Mouse (Mus musculus) C2C12 (cell line): Measurements from ENCODE around the gene Cyb5b. TPM values are rescaled to one million over a fixed set of nuclear protein-coding genes. Genes with fewer than 3 reads are reported as not detected.

Experiments used
- H3K27me3 ChIP-seq: one replicate; pipeline ENCODE4 v1.6.1; 2011; ENCODE audit not compliant: control insufficient read depth, insufficient read depth, insufficient read length
- H3K36me3 ChIP-seq: one replicate; pipeline ENCODE4 v1.6.1; 2011; ENCODE audit not compliant: control insufficient read depth, insufficient read depth
- H3K4me3 ChIP-seq: one replicate; pipeline ENCODE4 v1.5.1; 2011; ENCODE audit warnings: mild to moderate bottlenecking, control low read depth; ENCODE audit not compliant: poor library complexity, insufficient read depth, severe bottlenecking
- H3K79me2 ChIP-seq: one replicate; pipeline ENCODE4 v1.6.1; 2011; ENCODE audit not compliant: control insufficient read depth, insufficient read depth
- H3K79me3 ChIP-seq: one replicate; pipeline ENCODE4 v1.6.1; 2011; ENCODE audit warnings: low read depth, control low read depth
- H3ac ChIP-seq: one replicate; pipeline ENCODE3; 2011; ENCODE audit warnings: low read depth; ENCODE audit not compliant: control insufficient read depth, insufficient read length
- CEBPB ChIP-seq: IDR thresholded peaks from one replicate; pipeline ENCODE4 v1.6.1; 2011; ENCODE audit warnings: low read depth, mild to moderate bottlenecking, control low read depth, moderate library complexity
- CTCF ChIP-seq: IDR thresholded peaks from one replicate; pipeline ENCODE4 v1.5.1; 2011; ENCODE audit not compliant: control insufficient read depth, insufficient read depth, insufficient read length
- FOSL1 ChIP-seq: IDR thresholded peaks from one replicate; pipeline ENCODE4 v1.8.0; 2011; ENCODE audit warnings: mild to moderate bottlenecking, low read length; ENCODE audit not compliant: poor library complexity, insufficient read depth, severe bottlenecking
- MAX ChIP-seq: IDR thresholded peaks from one replicate; pipeline ENCODE4 v1.6.1; 2011; ENCODE audit warnings: mild to moderate bottlenecking, control low read depth
- MYOD1 ChIP-seq: IDR thresholded peaks from one replicate; pipeline ENCODE4 v1.6.1; 2011; ENCODE audit warnings: low read depth; ENCODE audit not compliant: control insufficient read depth, insufficient read length
- MYOG ChIP-seq: IDR thresholded peaks from one replicate; pipeline ENCODE4 v1.6.1; 2011; ENCODE audit not compliant: control insufficient read depth, insufficient read length; ENCODE audit errors: extremely low read depth
- USF1 ChIP-seq: IDR thresholded peaks from one replicate; pipeline ENCODE4 v1.6.1; 2011; ENCODE audit warnings: low read depth, mild to moderate bottlenecking, control low read depth, moderate library complexity
- polyA plus RNA-seq: library from polyadenylated mRNA; unstranded; fragments of >200 nt; fragmentation: generic; extraction: Trizol; gene quantifications from one replicate; pipeline ENCODE4 v1.2.1, GENCODE M21; 2012; ENCODE audit warnings: missing spikeins

The Cyb5b gene
- polyA plus RNA-seq, 1 experiment = 68.5 TPM

DNA sequence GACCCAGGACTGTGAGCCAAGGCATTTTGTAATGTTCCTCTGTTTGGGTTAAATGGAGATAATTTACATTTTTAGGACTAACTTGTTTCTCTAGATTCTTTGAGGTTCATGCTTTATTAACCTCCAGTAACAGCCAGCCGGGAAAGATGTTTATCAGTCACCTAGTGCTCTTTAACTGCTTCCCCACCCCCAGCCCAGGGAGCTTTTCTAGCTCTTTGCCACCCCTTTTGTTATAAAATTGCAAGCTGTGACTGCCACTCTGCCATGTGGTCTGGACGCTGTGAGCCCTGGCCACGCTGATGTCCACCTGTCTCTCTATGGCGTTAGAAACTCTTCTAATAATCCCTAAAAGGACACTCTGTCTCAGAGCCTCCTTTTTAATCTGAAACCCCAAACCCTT lies 6.9 kb upstream of the Cyb5b start:
- H3K79me2 ChIP-seq = no peaks in the 10 kb centered on the region
- H3ac ChIP-seq = no peak overlapping the region
- H3K4me3 ChIP-seq = no peak overlapping the region
- no peaks in the 10 kb centered on the region for H3K79me3 ChIP-seq
- no peaks in the 10 kb centered on the region for H3K27me3 ChIP-seq
- TF ChIP-seq USF1 (no peak), CTCF (no peak), MYOD1 (no peak), MAX (no peak), FOSL1 (no peak), CEBPB (no peak), MYOG (no peak)
- no peaks in the 10 kb centered on the region for H3K36me3 ChIP-seq

GRCm38 (mm10) chr8:107146186-107146585 lies 4.3 kb upstream of the Cyb5b start:
- peaks cover 4% of the 10 kb centered on the region for H3K79me3 ChIP-seq
- H3K27me3 ChIP-seq = no peaks in the 10 kb centered on the region
- TF ChIP-seq CEBPB (no peak), FOSL1 (no peak), CTCF (no peak)
- H3ac ChIP-seq = no peak overlapping the region
- H3K79me2 ChIP-seq = peaks cover 8% of the 10 kb centered on the region
- H3K4me3 ChIP-seq = no peak overlapping the region
- no peaks in the 10 kb centered on the region for H3K36me3 ChIP-seq

DNA sequence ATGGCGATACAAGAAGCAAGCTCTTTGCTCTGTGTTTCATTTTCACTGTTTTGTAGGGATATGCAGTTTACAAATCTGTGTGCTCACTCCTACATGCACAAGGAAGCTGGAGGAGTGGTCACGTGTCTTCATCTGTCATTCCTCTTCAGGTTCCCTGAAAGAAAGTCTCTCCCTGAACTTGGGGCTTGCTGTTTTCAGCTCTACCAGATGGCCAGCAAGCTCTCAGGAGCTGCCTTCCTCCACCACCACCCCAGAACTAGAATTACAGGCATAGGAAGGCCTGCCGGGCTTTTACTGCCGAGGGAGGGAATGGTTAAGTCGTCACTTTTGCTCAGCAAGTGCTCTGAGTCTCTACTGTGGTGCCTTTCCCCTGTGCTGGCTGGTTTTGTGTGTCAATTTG lies 1.6 kb upstream of the Cyb5b start:
- TF ChIP-seq CEBPB = no peak
- Histone ChIP-seq H3K27me3 (no peaks in the 10 kb centered on the region), H3K79me2 (peaks cover 35% of the 10 kb centered on the region), H3K79me3 (peaks cover 29% of the 10 kb centered on the region), H3K4me3 (no peak overlapping the region), H3ac (no peak overlapping the region), H3K36me3 (peaks cover 15% of the 10 kb centered on the region)

GRCm38 (mm10) chr8:107150057-107150403 lies 410 bp upstream of the Cyb5b start:
- Histone ChIP-seq H3K79me2 (peaks cover 47% of the 10 kb centered on the region), H3K79me3 (peaks cover 38% of the 10 kb centered on the region), H3K36me3 (peaks cover 28% of the 10 kb centered on the region)

DNA sequence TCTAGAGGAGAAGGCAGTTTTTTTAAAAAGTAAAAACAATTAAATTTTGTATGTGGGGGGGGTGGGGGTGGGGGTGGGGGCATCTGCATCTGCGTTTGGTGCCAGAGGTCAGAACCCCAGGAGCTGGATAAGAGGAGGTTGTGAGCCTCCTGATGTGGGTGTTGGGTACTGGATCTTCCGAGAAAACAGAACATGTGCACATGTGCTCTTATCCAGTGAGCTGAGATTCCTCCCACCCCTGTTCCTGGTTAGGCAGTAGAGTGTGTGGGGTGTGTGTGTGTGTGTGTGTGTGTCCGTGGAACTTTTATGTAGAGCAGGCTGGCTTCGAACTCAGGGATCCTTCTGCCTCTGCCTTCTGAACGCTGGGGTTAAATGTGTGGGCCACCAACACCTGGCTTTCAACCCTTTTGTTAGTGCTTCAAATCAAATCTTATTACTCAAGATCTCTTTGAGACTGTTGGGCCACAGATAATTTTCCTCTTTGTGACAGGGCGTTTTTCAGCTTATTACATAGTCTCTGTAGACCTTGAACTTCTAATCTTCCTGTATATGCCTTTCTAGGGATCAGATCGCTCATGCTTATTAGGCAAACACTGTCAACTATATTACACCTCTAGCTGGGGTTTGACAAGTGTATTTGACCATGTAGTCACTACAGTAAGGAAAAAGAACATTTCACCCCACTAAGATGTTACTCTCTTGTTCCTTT lies 926 bp downstream of the Cyb5b start:
- TF ChIP-seq CTCF (no peak), CEBPB (no peak), USF1 (no peak), MYOG (no peak)

More at GRCm38 (mm10) chr8:107150057-107150403, 410 bp upstream of the Cyb5b start:
- Histone ChIP-seq H3K27me3 (no peaks in the 10 kb centered on the region), H3ac (no peak overlapping the region), H3K4me3 (peak overlapping the region; percentile 77)
- TF ChIP-seq MAX (no peak), MYOG (no peak), CEBPB (no peak), MYOD1 (no peak), FOSL1 (no peak), USF1 (no peak), CTCF (no peak)

GRCm38 (mm10) chr8:107153326-107154210 lies 3.1 kb downstream of the Cyb5b start:
- Histone ChIP-seq H3K4me3 (no peak overlapping the region), H3K27me3 (no peaks in the 10 kb centered on the region), H3K36me3 (peaks cover 50% of the 10 kb centered on the region), H3K79me3 (peaks cover 65% of the 10 kb centered on the region), H3K79me2 (peaks cover 82% of the 10 kb centered on the region), H3ac (no peak overlapping the region)
- TF ChIP-seq MAX (no peak), CTCF (no peak), FOSL1 (no peak), CEBPB (no peak), MYOG (no peak), MYOD1 (no peak), USF1 (no peak)

More for the DNA sequence above, 926 bp downstream of the Cyb5b start:
- H3K79me3 ChIP-seq = peaks cover 51% of the 10 kb centered on the region
- H3K27me3 ChIP-seq = no peaks in the 10 kb centered on the region
- peaks cover 60% of the 10 kb centered on the region for H3K79me2 ChIP-seq
- H3K4me3 ChIP-seq = peak overlapping the region; percentile 77
- peaks cover 40% of the 10 kb centered on the region for H3K36me3 ChIP-seq
- peak overlapping the region; percentile 28 for H3ac ChIP-seq
